Mouse (Mus musculus) urinary bladder, postnatal 25 days (tissue): ENCODE results near the gene Fitm2.

Experiments
- DNase-seq: peaks from one replicate; pipeline ENCODE4 v3.0.0; 2022; ENCODE audit warnings: low spot score

The Fitm2 gene

DNA sequence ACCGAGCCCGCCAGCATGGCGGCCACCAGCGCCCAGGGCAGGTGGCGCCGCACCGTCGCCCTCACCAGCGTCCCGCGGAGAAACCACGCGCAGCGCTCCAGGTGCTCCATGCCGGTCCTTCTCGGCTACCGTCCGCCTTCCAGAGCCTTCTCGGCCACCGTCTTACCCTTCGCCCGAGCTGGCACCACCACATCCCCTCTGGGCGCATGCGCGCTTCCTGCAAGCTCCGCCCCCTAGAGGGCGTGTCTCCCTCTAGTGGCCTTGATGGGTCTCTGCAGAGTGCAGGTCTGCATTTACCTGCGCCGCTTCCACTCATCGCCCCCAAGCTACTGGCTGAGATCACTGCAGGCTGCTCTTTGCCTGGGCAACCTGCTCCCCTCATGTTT, at the start of gene Fitm2:
Fitm2 (minus strand) TSS at position 164 of the 386 bp plus-strand sequence.
- DNase-seq: peak; percentile 95

DNA sequence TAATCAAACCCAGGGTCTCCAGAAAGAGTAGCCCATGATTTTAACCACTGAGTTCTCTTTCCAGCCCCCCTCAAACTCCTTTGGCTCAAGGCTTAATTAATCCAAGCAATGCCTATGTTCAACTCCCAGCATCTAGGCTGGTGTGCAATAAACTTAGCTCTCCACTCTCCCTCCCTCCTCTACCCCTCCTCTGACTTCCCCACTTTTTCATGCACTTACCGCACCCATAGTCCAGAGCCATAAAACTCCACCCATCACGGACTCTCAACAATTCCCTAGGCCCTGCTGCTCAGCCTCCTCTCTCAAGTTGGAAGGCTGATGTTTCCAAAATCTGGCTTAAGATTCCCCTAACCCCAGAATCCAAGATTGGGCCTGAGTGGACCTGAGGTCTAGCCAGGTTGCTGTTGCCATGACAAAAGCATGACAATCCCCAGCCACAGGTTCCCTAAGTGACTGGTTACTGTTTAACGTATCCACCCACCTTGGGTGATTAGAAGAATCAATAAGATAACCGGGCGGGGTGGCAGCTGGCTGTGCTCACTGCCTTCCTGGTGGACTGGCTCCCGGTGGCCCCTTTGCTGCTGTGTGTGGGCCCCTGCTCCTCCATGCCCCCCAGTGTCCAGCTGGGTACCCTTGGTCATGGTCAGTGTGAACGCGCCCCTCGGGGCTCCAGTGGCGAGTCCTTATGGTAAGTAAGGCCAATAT, 34.0 kb upstream of the Fitm2 start, which contains the start of gene Hnf4a:
Hnf4a (plus strand) TSS at position 509 of the 705 bp plus-strand sequence.
- DNase-seq: no peak

DNA sequence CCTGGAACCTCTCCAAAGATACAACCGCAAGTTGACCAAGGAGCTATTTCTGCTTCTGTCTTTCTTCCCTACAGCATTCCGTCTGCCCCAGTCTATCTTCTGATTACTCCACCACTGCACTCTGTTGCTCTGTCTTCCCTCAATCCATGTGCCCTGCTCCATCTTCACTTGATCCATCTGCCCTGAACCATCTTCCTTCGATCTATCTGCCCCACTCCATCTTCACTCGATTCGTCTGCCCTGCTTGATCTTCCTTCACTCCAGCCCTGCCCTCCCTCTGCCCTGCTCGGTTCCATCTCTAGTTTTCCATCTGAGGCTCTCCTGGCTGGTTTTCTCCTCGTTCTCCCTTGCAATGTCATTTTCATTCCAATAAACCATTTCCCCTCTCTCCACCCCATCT, 30.8 kb upstream of the Fitm2 start:
- DNase-seq: no peak

DNA sequence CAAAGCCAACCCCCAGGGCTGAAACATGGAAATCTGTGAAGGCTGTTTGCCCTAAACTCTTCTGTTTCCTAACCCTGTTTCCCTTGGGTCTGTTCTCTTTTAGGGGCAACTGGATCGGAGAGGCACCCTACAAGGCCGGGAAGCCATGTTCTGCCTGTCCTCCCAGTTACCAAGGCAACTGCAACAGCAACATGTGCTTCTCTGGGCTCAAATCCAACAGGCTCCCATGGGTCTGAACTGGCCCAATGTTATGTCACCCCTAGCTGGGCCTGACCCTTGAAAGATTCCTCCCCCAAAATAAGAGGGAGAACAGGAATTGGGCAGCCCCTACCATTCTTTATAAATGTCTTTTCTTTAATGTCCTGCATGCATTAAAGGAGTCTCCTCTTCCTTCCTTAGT, 29.8 kb upstream of the Fitm2 start:
- DNase-seq: no peak

DNA sequence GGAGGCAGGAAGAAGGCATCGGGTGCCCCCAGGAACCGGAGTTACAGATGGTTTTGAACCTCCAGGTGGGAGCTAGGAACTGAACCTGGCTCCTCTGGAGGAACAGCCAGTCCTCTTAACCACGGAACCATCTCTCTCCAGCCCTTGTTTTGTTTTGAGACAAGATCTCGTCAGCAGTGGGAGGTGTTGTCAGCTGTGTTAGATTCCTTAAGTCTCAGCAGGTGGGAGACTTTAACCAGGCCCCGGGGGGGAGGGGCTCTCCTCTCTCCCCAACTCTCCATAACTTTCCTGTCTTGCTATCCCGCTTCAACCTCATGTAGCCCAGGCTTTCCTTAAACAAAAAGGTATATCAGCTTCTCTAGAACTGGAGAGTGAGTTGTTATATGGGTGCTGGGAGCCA, 22.0 kb upstream of the Fitm2 start:
- DNase-seq: no peak

DNA sequence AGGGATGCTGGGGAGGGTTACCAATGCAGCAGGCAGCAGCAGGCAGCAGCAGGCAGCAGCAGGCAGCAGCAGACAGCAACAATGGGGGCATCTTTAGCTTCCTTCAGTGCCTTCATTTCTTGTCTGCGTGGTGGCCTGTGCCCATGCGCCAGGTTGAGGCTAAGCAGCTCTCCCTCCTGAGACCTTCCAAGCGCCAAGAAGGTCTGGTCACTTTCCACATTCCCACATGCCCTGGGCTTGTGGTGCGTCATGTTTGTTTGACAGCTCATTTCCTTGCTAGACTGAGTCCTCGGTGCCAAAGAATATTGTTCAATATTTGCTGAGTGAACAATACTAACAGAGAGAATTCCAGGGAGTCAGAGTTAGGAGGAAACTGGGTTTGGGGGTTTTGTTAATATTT, 21.5 kb upstream of the Fitm2 start:
- DNase-seq: no peak

DNA sequence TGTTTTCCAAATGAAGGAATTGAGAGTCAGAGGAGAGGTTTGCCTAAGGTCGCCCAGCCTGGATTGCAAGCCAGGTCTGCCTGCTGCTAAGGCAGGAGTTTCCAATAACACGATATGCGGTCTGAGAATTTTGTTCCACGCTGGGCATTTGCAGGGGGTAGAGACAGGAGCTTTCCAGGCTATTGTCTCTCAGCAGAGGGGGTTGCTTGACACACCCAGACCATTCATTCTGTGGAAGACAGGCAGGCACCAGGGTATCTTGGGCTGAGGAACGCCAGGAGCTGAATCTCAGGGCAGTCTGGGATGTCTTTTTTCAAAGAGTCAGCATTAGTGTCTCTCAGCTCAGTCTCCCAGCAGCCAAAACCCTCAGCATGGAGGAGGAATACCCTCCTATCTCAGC, 20.6 kb upstream of the Fitm2 start:
- no peak for DNase-seq

DNA sequence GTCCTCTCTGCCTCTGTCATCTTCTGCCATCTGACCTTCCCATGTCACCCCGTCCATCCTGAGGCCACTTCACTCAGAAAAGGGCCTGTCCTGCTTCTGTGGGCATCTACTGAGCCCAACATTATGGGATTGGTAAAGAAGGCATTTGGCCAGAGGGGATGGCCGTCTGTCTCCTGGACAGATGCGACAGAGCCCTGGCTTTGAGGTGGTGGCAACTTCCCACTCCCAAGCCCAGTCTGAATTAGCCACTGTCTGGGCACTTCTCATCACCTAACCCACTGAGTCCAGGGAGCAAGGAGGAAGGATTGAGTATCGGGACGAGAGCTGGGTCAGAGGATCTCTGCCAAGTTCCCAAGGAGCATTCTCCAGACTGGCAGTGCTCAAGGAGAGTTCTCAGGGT, 19.6 kb upstream of the Fitm2 start, which contains the start of gene R3hdml:
R3hdml (plus strand) TSS at position 301 of the 400 bp plus-strand sequence.
- no peak for DNase-seq

DNA sequence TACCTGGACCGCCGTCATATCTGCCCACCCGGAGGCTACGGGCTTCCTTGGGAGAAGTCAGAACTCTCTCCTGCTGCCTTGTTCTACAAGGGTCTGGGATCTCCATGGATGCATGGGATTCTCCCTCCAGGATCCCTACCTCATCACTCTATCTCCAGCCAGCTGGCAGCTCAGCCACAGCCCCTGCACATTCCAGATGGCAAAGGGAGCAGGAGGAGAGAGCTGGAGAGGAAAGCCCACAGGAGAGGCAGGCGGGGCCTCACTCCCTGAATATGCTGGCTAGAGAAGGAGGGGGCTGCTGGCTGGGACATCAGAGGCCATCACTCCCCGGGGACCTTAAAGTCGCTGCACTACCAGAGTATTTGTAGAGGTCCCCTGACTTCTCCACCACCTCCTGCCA, 18.9 kb upstream of the Fitm2 start:
- no peak for DNase-seq

DNA sequence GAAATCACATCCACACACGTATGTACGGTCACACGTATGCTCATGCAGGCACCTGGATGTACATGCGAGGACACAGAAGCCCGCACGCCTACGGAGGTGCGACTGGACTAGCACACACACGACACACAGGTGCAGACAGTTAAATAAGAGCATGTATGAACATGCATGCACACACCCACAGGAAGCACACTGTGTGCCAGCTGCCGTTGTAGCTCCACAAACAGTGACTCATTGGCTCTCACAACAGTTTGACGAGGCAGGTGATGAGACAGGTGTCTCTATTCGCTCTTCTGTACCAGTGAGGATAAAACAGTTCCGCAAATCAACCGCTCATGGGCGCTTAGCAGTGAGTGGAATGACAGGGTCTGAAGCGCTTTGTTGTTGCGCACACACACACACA, 18.2 kb upstream of the Fitm2 start:
- no peak for DNase-seq

DNA sequence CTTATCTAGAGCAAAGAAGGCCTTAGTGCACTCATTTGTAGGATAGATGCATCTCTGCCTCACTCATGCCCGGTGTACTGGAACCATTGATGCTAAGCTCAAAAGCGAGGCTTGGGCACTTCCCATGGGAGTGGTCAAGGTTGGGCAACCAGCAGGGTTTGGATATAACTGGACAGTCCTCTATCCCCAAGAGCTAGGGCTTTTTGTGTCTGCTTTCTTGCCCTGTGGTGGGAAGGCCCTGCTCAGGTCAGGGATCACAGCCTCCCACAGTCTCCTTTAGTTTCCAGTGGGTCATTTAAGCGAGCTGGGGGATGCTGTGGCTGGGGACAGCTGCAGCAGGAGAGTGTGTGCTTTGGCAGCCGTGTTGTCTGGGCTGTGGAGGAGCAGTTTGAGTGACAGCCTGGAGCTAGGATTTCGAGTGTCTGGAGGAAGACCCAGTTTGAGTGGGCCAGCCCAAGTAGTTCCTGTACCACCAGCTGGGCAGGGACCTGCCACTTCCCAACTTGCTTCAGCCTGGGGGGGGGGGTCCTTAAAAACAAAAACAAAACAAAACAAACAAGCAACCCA, 17.4 kb upstream of the Fitm2 start:
- DNase-seq: no peak

DNA sequence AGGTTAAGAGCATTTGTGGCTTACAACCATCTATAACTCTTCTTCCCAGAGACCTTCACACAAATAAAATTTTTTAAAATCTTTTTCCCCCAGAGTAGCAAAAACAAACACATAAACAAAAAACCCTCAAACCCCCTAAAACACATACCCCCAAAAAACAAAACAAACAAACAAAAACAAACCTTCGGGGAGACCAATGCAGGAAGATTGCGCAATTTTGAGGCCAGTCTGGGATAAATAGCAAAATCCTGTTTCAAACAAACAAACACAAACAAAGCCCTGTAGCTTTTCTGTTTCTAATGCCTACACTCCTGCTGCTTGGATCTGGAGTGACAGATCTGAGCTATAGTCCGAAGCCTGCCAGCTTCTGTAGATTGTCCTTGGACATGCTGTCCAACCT, 14.9 kb upstream of the Fitm2 start:
- DNase-seq: no peak

DNA sequence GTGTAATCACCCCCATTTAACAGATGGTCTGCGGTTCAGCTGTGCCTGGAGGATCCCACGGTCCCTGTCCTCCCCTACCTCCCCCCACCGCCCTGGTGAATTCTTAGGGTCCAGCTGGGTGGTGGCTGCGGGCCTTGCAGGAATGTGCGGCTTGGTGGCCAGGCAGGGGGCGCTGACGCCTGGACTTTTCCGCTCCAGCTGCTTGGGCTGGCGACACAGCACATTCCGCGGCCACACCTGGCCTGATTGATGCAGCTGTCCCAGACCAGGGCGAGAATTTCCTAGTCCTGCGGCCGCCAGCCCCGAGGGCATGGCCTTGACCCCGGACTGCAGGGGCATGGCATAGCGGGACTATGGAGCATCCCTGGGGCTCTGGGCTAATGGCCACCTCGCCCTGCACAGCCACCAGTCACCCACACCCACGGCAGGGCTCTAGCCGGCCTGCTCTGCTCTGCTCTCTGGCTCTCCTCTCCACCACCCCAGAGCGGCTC, 9.2 kb upstream of the Fitm2 start:
- no peak for DNase-seq

DNA sequence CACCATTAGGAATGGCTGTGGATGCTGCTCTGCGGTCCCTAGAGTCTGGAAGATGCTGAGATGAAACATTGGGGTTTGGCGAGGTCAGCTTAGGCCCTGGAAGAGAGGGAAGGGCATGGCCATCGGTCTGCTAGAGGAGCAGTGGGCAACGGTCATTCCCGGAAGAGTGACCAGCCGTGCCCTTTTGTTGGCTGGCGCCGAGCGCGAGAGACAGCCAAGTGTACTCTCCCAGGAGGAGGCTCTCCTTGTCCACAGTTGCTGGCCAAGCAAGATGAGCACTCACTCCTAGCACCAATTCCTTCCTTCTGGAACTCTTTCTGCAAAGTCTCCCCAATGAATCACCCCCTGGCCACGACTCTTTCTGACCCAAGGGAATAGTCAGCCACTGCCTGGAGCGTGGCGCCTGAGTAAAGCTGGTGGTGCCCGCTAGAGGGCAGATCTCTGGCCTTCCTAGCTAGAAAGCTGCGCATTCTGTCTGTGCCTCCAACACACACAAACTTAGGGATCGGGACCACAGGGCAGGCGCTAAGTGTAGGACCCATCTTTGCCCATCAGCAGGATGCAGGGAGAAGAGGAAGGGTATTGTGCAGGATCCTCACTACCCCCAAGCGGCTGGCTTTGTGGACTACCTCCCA, 7.9 kb upstream of the Fitm2 start:
- no peak for DNase-seq

DNA sequence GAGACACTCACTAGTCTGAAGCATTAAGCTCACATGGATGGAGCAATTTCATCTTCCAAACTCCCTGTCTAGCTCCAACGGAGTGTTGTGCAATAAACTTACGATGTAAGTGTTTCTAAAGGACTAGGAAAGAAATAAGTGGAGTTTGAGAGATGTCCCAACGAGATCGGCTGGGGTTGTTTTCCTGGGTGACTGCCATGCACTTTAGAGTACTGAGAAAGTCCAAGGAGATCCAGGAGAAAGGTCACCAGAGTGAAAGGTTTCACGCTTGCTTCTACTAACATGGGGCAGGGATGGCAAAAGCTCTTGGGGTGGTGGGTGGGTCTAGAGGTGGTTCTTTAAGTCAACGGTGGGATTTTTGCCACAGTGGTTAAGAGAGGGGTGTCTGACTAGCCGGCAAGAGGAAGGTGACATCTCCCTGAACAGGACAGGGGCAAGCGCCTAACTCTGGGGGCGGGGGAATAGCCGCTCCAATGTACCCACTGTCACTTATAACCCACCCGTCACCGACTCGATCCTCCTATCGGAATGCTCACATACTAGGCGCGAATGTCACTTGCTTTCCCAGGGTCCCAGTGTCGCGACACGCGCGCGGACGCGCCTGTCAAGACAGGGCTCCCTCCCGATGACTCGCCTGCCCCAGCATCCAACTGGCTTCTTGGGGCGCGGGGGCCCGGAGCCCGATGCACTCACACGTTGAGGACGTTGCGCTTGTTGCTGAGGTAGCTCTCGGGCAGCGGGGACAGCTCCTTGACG, 541 bp downstream of the Fitm2 start:
- DNase-seq: peak; percentile 11

DNA sequence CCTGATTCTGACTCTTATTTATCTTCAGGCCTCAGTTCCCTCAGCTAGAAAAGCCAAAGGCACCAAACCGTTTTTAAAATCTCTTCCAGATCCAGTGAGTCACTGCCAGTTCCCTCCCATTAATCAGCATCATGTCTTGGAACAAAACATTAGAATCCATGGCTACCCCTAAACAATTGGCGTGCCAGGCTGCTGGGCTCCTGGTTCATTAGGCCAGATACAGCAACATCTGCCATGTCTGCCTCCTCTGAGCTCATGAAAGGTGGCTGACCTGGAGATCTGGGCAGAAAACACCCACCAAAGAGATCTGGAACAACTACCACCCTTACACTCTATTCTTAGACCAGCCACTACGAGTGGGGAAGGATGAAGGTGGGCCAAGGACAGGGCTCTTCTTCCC, 1.3 kb downstream of the Fitm2 start:
- DNase-seq: no peak

DNA sequence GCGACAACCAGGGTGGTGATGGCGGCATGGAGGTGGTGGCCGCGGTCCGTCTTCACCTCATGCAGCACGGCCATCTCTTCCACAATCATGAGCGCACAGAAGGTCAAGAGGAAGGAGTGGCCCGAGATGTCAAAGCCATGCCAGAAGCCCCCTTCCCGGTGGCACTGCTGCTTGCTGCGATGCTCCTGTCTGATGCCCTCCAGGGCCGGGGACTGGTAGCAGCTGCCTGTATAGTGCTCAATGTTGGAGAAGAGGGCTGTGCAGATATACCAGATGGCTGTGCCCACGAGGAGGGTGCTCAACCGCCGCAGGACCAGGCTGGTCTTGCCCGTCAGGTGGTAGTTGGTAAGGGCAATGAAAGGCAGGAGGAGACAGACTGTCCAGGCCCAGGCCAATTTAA, 2.7 kb downstream of the Fitm2 start:
- DNase-seq: no peak

DNA sequence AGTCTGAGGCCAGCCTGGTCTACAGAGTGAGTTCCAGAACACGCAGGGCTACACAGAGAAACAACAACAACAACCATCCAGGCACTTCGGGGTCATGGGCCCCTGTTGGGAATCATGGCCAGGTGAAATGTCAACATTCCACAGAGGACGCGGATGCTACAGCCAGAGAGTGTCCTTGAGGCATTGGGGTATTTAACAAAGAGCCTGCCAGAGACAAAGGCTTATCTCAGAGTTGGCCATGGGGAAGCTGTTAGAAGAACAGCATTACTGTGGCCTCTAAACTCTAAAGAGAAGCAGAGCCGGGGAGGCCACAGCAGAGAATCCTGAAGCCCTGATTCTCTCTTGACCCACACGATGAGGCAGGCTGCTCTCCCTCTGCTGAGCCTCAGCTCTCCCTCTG, 3.6 kb downstream of the Fitm2 start:
- no peak for DNase-seq

DNA sequence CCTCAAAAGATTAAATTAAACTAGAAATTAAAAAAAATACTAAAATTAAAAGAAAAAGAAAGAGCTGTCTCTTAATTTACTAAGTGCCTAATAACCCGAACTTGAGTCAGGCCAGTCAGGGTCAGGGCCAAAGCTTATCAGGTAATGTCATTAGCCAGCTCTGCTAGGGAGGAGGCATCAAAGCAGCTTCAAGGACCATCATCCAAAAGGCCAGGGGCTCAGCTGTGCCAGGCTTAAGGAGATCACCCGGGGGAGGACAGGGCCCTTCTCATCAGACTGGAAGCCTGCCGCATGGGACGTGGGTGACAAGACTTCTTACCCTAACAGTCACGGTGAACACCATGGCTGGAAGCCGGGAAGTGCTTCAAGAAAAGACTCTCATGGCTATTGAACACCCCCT, 4.8 kb downstream of the Fitm2 start:
- DNase-seq: no peak

DNA sequence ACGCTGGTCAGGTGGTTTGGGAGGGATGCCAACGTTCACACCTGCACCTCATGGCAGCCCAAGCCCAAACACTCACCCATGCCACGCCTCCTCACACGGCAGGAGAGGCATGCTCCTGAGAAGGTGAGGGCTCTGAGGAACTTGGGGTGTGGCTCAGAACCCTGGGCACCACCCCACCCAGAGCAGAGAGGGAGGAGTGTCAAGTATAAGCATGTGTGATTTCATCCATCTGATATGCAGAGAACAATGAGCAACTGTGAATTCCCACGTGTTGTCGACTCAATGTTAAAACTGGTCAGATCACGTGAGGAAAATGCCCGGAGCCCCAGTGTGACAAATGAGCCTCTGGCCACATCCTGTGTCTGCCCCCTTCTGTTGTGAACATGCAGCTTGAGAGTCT, 5.7 kb downstream of the Fitm2 start:
- no peak for DNase-seq

DNA sequence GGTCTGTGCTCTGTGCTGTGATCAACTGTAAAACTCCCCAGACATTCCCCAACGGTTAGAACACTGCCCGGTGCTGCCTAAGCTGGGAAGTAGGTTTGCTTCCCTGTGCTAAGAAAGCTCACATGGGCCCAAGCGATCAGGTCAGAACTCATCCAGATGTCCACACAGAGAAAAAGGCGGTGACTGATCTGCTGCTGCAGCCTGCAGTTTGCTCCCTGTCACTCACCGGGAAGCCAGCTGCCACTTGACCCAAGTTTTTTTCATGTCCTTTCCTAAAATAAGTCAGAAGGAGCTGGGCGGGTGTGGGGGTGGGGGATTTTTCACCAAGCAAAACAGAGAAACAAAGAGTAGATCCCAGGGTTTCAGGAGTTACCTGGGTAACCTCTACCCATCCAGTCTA, 7.9 kb downstream of the Fitm2 start:
- DNase-seq: no peak

DNA sequence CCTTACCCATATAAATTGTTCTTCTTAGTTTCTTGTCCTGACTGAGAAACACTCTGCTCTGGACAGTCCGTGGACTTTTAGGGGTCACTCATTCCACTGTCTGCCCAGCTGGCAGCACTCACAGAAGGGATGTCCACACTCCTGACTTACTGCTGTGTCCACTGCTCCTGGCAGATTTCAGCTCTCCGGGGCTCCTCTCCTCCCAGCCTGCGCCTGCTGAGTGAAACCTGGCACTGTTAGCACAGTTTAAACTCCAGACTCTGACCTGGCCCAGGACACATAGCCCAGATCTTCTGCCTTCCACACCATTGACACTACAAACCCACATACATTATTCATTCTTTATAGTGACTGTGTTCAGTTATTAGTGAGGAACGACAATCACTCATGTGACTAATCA, 8.4 kb downstream of the Fitm2 start:
- no peak for DNase-seq
